Mouse (Mus musculus): ENCODE measurements at regions not wholly inside any gene's neighbourhood (a gene's known extent, or its start where the extent isn't known, plus 50 kb on each side); places are given as distances from the start of the nearest gene placed in this dataset.

- ATAC-seq (replicated peaks; ENCODE audit: insufficient number of reproducible peaks, low FRiP score, low TSS enrichment, poor library complexity, severe bottlenecking): no peak
Observed at GRCm38 (mm10) chrX:13014051-13014450, 57.2 kb upstream of the Usp9x start.

DNA sequence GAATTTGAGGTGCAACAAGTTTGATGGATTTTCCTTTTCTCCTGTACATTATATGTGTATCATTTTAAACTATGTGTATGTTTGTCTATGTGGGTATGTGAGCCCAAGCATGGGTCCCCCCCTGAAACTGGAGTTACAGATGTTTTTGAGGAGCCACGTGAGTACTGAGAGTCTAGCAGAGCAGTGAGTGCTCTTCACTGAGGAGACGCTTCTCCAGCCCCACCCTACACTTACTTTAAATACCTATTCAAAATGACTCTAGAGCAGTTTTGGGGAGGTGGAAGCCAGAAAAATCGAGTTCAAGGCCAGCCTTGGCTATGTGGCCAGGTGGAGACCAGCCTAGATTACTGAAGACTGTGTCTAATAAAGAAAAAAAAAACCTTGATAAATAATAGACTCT is 58.2 kb upstream of the Usp9x start:
- no peak for ATAC-seq (replicated peaks; ENCODE audit: insufficient number of reproducible peaks, low FRiP score, low TSS enrichment, poor library complexity, severe bottlenecking)

GRCm38 (mm10) chrX:12990777-12991176 is 80.5 kb upstream of the Usp9x start:
- no peak for ATAC-seq (replicated peaks; ENCODE audit: insufficient number of reproducible peaks, low FRiP score, low TSS enrichment, poor library complexity, severe bottlenecking)

DNA sequence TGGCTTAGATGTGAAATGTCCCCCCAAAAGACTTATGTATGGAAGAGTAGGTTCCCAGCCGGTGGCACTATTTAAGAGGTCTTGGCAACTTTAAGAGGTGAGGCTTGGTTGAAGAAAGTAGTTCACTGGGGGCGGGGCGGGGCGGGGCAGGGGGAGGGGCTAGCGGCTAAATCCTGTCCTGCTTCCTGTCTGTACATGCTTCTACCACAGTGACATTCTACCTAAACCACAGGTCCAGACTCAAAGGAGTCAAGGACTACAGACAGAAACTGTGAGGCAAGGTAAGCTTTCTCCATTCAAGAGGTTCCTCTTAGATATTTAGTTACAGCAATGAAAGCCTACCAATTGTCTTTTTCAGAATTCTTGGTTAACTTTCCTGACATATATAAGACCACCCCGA is 93.6 kb upstream of the Usp9x start:
- no peak for ATAC-seq (replicated peaks; ENCODE audit: insufficient number of reproducible peaks, low FRiP score, low TSS enrichment, poor library complexity, severe bottlenecking)

DNA sequence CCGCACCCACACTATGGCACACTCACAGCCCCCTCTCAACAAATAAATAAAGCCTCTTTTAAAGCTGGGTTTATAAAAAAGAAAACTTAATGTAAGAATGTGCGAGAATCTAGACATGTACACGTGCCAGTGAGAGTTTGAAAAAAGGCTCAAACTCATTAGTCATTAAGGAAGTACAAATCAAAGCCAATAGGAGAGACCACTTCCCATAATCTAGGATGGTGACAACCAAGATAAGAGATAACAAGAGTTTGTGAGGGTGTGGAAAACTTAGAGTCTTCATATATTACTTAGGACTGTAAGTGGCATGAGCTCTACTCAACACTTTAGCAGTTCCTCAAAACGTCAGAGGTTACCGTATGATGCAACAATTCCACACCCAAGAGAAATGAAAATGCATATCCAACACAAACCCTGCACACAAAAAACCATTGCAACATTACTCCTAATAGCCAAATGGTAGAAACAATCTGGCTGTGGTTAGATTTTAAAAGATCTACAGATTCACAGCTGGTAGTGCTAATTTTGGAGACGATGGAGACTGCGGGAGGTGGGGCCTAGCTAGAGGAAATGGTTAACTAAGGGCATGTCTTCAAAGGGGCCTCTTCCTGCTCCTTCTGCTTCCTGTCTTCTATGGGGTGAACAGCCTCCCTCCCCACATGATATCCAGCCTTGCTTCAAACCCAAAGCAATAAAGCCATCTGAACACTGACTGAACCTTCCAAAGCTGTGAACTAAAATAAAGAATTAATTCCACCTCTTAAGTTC is 102.1 kb upstream of the Usp9x start:
- peak; percentile 87 for ATAC-seq (replicated peaks; ENCODE audit: insufficient number of reproducible peaks, low FRiP score, low TSS enrichment, poor library complexity, severe bottlenecking)

GRCm38 (mm10) chrX:12959467-12960314 is 111.6 kb upstream of the Usp9x start:
- ATAC-seq (replicated peaks; ENCODE audit: insufficient number of reproducible peaks, low FRiP score, low TSS enrichment, poor library complexity, severe bottlenecking): no peak

GRCm38 (mm10) chrX:12958873-12959272 is 112.4 kb upstream of the Usp9x start:
- no peak for ATAC-seq (replicated peaks; ENCODE audit: insufficient number of reproducible peaks, low FRiP score, low TSS enrichment, poor library complexity, severe bottlenecking)

DNA sequence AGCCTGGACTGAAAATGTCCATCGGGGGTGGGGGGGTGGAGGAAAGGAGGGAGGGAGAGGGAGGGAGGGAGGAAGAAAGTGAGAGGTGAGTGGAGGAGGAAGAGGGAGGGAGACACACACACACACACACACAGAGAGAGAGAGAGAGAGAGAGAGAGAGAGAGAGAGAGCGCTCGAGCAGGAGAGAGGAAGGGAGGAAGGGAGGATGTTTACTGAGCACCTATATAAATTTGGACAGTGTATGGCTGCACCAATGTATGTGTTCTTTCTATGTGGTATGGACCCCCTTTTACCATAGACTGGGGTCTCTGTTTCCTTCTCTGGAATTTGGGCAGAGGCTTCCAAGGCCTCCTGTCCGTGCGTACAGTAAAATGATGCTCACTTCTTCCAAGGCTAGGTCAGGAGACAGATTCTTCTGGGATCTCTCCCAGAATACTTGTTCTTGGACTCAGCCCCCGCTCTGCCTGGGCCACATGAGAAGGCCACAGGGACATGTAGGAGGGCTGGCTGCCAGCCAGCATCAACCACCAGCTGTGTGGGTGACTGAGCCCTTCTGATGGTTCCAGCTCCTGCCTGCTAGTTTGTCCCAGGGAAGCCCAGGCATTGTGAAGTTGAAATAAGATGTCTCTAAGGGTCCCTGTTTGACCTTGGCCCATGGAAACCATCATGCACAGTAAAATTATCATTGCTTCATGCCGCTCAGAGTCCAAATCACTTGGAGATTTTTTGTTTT is 120.2 kb upstream of the Usp9x start:
- no peak for ATAC-seq (replicated peaks; ENCODE audit: insufficient number of reproducible peaks, low FRiP score, low TSS enrichment, poor library complexity, severe bottlenecking)

GRCm38 (mm10) chrX:12942451-12942850 is 128.8 kb upstream of the Usp9x start:
- no peak for ATAC-seq (replicated peaks; ENCODE audit: insufficient number of reproducible peaks, low FRiP score, low TSS enrichment, poor library complexity, severe bottlenecking)

DNA sequence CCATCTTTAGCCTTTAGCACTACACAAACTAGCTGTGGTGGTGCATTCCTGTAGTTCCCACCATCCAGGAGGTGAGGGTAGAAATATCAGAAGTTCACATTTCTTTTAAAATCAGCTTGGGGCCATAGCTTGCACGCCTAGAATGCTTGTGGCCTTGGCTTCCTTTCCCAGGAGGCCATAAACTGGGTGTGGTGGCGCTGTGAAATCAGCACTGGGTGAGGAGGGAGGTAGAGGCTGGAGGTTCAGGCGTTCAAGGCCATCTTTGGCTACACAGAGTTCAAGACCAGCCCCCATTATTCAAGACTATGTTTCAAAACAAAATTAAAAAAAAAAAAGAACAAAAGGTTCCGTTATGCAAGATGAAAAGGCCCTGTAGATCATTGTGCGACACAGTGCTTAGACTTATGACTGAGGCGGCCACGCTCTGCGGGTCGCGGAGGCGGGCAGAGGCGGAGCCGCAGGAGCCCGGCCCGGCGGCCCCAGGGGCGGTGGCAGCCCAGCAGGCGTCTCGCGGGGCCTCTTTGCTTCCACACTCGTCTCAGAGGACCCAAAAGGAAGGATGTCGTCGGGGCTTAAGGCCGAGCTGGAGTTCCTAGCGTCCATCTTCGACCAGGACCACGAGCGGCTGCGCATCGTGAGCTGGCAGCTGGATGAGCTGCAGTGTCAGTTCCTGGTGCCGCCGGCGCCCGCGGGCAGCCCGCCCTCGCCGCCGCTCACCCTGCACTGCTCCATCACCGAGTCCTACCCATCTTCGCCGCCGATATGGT is 134.7 kb upstream of the Usp9x start:
- ATAC-seq (replicated peaks; ENCODE audit: insufficient number of reproducible peaks, low FRiP score, low TSS enrichment, poor library complexity, severe bottlenecking): peak; percentile 50

DNA sequence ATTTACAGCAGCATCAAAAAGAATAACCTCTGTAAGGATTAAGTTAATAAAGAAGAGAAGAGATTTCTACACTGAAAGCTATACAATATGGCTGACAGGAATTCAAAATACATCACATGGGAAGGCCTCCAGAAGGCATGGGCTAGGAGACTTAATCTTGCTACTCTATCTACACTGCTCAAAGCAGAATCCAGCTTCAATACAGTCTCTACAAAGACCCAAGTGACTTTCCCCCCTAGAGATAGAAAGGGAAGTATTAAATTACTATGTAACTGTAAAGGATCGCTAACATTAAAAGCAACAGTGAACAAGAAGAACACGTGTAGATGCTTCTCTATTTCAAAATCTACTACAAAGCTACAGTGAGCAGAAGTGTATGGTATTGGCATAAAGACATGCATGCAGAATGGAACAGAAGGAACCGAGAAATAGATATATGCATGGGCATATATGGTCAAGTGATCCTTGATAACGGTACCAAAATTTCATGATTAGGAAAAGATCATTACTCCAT is 137.9 kb upstream of the Usp9x start:
- no peak for ATAC-seq (replicated peaks; ENCODE audit: insufficient number of reproducible peaks, low FRiP score, low TSS enrichment, poor library complexity, severe bottlenecking)

DNA sequence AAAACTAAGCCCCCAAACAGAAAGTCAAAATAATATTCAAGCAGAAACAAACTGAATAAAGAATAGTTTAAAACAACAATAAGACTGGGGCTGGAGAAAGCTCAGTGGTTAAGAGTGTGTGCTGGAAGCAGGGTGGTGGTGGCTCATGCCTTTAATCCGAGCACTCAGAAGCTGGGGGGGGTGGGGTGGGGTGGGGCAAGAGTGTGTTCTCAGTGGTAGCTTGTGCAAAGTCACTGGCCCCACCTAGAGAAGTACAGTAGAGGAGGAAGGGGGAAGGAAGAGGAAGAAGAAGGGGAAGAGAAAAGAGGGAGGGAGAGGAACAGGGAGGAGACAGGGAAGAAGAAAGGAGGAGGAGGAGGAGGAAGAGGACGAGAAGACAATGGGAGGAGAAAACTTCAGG is 141.1 kb upstream of the Usp9x start:
- no peak for ATAC-seq (replicated peaks; ENCODE audit: insufficient number of reproducible peaks, low FRiP score, low TSS enrichment, poor library complexity, severe bottlenecking)

GRCm38 (mm10) chrX:12927797-12928589 is 143.3 kb upstream of the Usp9x start:
- no peak for ATAC-seq (replicated peaks; ENCODE audit: insufficient number of reproducible peaks, low FRiP score, low TSS enrichment, poor library complexity, severe bottlenecking)

GRCm38 (mm10) chrX:12924705-12925644 is 146.3 kb upstream of the Usp9x start:
- no peak for ATAC-seq (replicated peaks; ENCODE audit: insufficient number of reproducible peaks, low FRiP score, low TSS enrichment, poor library complexity, severe bottlenecking)

DNA sequence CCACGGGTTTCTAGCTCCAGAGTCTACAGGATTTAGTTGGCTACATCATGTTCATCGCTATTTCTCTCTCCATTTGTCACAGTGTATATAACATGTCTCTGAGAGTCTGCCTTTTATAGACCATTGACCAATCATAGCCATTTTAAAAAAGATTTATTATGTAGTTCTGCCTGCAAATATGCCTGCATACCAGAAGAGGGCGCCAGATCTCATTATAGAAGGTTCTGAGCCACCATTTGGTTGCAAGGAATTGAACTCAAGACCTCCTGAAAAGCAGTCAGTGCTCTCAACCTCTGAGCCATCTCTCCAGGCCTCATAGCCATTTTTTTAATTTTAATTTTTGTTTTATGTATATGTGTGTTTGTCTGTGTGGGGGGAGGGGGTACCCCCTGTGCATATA is 151.7 kb upstream of the Usp9x start:
- ATAC-seq (replicated peaks; ENCODE audit: insufficient number of reproducible peaks, low FRiP score, low TSS enrichment, poor library complexity, severe bottlenecking): no peak

GRCm38 (mm10) chrX:12917105-12917504 is 154.2 kb upstream of the Usp9x start:
- no peak for ATAC-seq (replicated peaks; ENCODE audit: insufficient number of reproducible peaks, low FRiP score, low TSS enrichment, poor library complexity, severe bottlenecking)

DNA sequence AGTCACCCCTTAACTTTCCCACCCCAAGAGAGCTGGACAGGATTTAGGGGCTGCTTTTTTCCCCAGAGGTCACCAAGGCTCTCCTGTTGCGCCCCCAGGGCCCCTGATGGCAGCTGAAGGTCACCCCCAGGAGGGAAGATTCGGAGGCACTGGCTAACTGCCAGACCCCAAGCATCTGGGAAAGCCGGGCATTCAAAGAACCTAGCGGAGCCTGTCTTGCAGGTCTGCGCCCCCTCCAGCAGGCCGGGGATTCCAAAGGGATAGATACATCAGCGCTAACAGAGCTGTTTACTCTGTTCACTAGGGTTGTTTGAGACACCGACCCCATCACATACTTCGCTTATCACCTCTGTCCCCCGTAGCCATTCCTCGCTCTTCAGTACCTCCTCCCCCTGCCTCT is 154.6 kb upstream of the Usp9x start:
- no peak for ATAC-seq (replicated peaks; ENCODE audit: insufficient number of reproducible peaks, low FRiP score, low TSS enrichment, poor library complexity, severe bottlenecking)
